Mouse (Mus musculus): ENCODE measurements around the gene Gm14443. TPM values are rescaled to one million over a fixed set of nuclear protein-coding genes. Genes with fewer than 3 reads are reported as not detected.
"Not testable (repeated sequence)": the region's sequence is repeated elsewhere in the genome, so short reads cannot be mapped to it uniquely, and the experiment has no call there.

Gm14443 gene
- polyA plus RNA-seq, 1 experiment from 2014 or later = 0.45 TPM

DNA sequence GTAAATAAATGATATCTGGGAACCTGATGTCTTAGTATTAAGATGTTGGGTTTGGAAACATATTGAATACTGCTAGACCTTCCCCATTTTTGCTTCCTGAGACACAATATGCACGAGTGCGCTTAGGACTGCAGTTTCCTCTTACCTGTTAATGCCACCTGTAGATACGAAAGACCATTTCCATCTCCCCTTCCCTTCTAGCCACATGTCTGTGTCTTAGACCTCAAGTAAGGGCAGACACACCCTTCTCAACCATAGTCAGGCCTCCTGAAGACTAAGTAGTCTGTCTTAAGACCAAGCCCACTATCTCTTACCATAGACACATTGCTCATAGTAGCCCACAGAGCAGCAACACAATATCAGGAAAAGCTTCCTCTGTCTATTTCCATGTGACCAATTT lies 3.5 kb downstream of the Gm14443 start:
- Histone ChIP-seq H3K4me3 (replicated peaks; ENCODE audit: low read depth, low read length) (no peak overlapping the region), H3K9me3 (replicated peaks; ENCODE audit: low read length) (no peaks in the 10 kb centered on the region), H3K4me1 (replicated peaks; ENCODE audit: insufficient read depth, low read length) (no peaks in the 10 kb centered on the region), H3K36me3 (ENCODE audit: insufficient read depth, low read length) (no peaks in the 10 kb centered on the region), H3K4me2 (ENCODE audit: low read length) (no peak overlapping the region), H3K9ac (ENCODE audit: low read depth, low read length) (no peak overlapping the region), H3K27me3 (ENCODE audit: insufficient read depth, low read length) (no peaks in the 10 kb centered on the region), H3K27ac (no peak overlapping the region)
- DNase-seq (ENCODE audit: low spot score) (no peak), ATAC-seq (replicated peaks; ENCODE audit: low FRiP score, low read depth) (no peak)
- WGBS = 86% methylated on average over 3 of the region's 3 CpGs
- TF ChIP-seq CTCF (IDR thresholded peaks at IDR 0.05; ENCODE audit: low read depth) = no peak

DNA sequence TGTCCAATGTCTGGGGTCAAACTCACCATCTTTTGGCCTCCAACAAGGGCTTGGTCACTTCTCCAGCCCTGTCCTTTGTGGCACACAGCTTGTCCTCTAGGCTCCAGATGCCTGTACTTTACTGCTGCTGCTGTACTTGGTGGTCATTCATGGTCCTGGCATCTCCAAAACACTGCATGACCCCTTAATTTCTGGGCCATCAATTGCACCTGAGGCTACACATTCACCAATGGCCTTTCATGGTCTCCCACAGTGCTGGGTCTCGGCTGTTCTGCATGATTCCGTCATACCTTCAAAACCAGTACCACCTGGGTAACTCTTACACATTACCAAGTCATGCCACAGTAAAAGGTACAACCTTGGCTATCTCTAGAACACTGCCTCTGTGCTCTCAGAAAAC lies 8.8 kb downstream of the Gm14443 start:
- not testable (repeated sequence) for DNase-seq (ENCODE audit: low spot score); H3K4me1 ChIP-seq (replicated peaks; ENCODE audit: insufficient read depth, low read length); H3K27ac ChIP-seq; H3K36me3 ChIP-seq (ENCODE audit: insufficient read depth, low read length); H3K27me3 ChIP-seq (ENCODE audit: insufficient read depth, low read length); H3K9me3 ChIP-seq (replicated peaks; ENCODE audit: low read length); H3K4me2 ChIP-seq (ENCODE audit: low read length); ATAC-seq (replicated peaks; ENCODE audit: low FRiP score, low read depth); H3K4me3 ChIP-seq (replicated peaks; ENCODE audit: low read depth, low read length); H3K9ac ChIP-seq (ENCODE audit: low read depth, low read length)
- WGBS = 81% methylated on average over 2 of the region's 2 CpGs

DNA sequence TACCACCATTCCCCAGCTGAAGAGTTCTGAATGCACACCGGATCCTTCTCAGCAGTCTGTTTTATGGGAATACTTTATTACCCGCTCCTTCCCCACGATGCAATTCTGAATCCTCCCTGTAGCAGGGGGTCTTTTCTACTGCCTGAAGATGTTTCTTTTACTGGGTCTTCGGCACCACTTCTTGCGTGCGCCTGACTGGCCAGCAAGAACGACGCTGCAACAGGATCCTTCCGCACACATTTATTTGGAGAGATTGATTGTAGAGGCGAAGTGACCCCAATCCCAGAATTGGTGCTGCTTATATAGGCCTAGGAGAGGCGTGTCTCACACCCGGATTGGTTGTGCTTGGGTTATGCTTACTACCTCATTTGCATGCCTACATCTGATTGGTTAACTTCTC lies 10.6 kb downstream of the Gm14443 start:
- not testable (repeated sequence) for H3K27me3 ChIP-seq (ENCODE audit: insufficient read depth, low read length); H3K9ac ChIP-seq (ENCODE audit: low read depth, low read length); H3K4me3 ChIP-seq (replicated peaks; ENCODE audit: low read depth, low read length); H3K9me3 ChIP-seq (replicated peaks; ENCODE audit: low read length); DNase-seq (ENCODE audit: low spot score); H3K4me2 ChIP-seq (ENCODE audit: low read length); H3K36me3 ChIP-seq (ENCODE audit: insufficient read depth, low read length); H3K27ac ChIP-seq; H3K4me1 ChIP-seq (replicated peaks; ENCODE audit: insufficient read depth, low read length); ATAC-seq (replicated peaks; ENCODE audit: low FRiP score, low read depth)
- WGBS = 95% methylated on average over 12 of the region's 12 CpGs

DNA sequence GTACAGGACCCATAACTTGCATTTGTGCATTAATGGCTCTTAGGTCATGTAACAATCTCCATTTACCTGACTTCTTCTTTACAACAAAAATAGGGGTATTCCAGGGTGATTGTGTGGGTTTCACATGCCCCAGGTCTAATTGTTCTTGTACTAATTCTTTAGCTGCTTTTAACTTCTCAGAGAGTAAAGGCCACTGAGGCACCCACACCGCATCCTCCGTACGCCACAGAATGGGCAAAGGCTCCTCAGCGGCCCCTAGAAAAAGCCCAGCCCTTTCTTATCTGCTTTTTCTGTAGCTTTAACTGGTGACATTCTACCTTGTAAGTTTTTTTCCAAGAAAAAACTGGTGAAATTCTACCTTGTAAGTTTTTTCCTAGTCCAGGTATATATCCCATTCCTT lies 14.2 kb downstream of the Gm14443 start:
- WGBS = 87% methylated on average over 4 of the region's 4 CpGs
- H3K36me3 ChIP-seq (ENCODE audit: insufficient read depth, low read length); H3K27me3 ChIP-seq (ENCODE audit: insufficient read depth, low read length); ATAC-seq (replicated peaks; ENCODE audit: low FRiP score, low read depth); DNase-seq (ENCODE audit: low spot score); H3K27ac ChIP-seq; H3K4me3 ChIP-seq (replicated peaks; ENCODE audit: low read depth, low read length); H3K4me2 ChIP-seq (ENCODE audit: low read length); H3K4me1 ChIP-seq (replicated peaks; ENCODE audit: insufficient read depth, low read length); H3K9ac ChIP-seq (ENCODE audit: low read depth, low read length); H3K9me3 ChIP-seq (replicated peaks; ENCODE audit: low read length): not testable (repeated sequence)

DNA sequence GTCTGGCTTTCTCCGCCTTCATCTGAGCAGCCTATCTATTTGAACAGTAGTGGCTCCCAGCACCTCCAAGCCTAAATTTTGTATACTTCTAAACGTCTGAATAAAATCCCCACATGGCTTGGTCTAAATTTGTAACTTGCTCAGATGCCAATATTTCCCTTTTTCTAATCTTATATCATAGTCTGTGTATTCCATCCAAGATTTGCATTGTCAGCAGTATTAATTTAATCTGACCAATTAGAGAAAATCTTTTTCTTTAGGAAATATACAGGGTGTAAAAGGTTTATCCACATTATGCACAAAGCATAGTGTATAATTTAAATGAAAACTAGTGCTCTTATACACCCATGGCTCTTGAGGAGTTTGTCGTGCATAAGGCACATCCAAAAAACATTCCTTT lies 17.0 kb downstream of the Gm14443 start:
- H3K9ac ChIP-seq (ENCODE audit: low read depth, low read length) = no peak overlapping the region
- no peaks in the 10 kb centered on the region for H3K36me3 ChIP-seq (ENCODE audit: insufficient read depth, low read length)
- DNase-seq (ENCODE audit: low spot score) = no peak
- no peak for TF ChIP-seq CTCF (IDR thresholded peaks at IDR 0.05; ENCODE audit: low read depth)
- H3K4me3 ChIP-seq (replicated peaks; ENCODE audit: low read depth, low read length) = no peak overlapping the region
- H3K27ac ChIP-seq = no peak overlapping the region
- H3K27me3 ChIP-seq (ENCODE audit: insufficient read depth, low read length) = no peaks in the 10 kb centered on the region
- H3K4me1 ChIP-seq (replicated peaks; ENCODE audit: insufficient read depth, low read length) = no peaks in the 10 kb centered on the region
- 83% methylated on average over 3 of the region's 3 CpGs for WGBS
- no peak overlapping the region for H3K4me2 ChIP-seq (ENCODE audit: low read length)
- ATAC-seq (replicated peaks; ENCODE audit: low FRiP score, low read depth) = no peak
- no peaks in the 10 kb centered on the region for H3K9me3 ChIP-seq (replicated peaks; ENCODE audit: low read length)

DNA sequence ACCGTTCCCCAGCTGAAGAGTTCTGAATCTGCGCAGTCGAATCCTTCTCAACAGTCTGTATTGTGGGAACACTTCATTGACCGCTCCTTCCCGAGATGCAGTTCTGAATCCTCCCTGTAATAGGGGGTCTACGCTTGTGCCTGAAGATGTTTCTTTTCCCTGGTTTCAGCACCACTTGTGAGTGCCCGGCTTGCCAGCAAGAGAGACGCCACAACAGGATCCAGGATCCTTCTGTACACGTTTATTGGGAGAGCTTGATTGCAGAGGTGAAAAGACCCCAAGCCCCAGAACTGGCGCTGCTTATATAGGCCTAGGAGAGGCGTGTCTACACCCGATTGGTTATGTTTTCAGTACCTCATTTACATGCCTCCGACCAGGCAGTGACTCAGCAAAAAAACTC lies 19.0 kb downstream of the Gm14443 start:
- 91% methylated on average over 13 of the region's 13 CpGs for WGBS
- Histone ChIP-seq H3K9ac (ENCODE audit: low read depth, low read length) (no peak overlapping the region), H3K9me3 (replicated peaks; ENCODE audit: low read length) (no peaks in the 10 kb centered on the region), H3K36me3 (ENCODE audit: insufficient read depth, low read length) (no peaks in the 10 kb centered on the region), H3K27me3 (ENCODE audit: insufficient read depth, low read length) (no peaks in the 10 kb centered on the region), H3K4me1 (replicated peaks; ENCODE audit: insufficient read depth, low read length) (no peaks in the 10 kb centered on the region), H3K4me2 (ENCODE audit: low read length) (no peak overlapping the region), H3K4me3 (replicated peaks; ENCODE audit: low read depth, low read length) (no peak overlapping the region), H3K27ac (no peak overlapping the region)
- ATAC-seq (replicated peaks; ENCODE audit: low FRiP score, low read depth) (no peak), DNase-seq (ENCODE audit: low spot score) (no peak)
- TF ChIP-seq CTCF (IDR thresholded peaks at IDR 0.05; ENCODE audit: low read depth) = no peak

DNA sequence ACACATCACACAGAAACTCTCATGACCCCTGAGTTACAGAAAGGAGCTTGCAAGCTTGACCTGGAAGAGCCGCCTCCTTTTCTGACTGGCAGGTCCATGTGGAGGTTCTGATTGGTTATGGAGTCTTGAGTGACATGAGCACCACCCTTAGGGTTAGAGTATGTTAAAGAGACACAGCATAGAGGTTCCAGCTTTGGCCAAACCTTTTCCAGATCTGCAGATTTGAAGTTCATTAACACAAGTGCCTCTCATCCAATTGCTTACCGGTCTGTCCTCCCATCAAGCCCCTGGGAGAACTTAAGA lies 33.7 kb downstream of the Gm14443 start, which contains the start of gene Gm14399:
Gm14399 (minus strand) TSS at position 20 of the 303 bp plus-strand sequence.
- H3K27me3 ChIP-seq (ENCODE audit: insufficient read depth, low read length); ATAC-seq (replicated peaks; ENCODE audit: low FRiP score, low read depth); H3K27ac ChIP-seq; H3K36me3 ChIP-seq (ENCODE audit: insufficient read depth, low read length); H3K9me3 ChIP-seq (replicated peaks; ENCODE audit: low read length); H3K9ac ChIP-seq (ENCODE audit: low read depth, low read length); DNase-seq (ENCODE audit: low spot score); H3K4me1 ChIP-seq (replicated peaks; ENCODE audit: insufficient read depth, low read length): not testable (repeated sequence)
- 6% methylated on average over 1 of the region's 2 CpGs for WGBS
- peak within 1 kb of the TSS; percentile 45 for H3K4me3 ChIP-seq (replicated peaks; ENCODE audit: low read depth, low read length)
- H3K4me2 ChIP-seq (ENCODE audit: low read length) = peak within 1 kb of the TSS; percentile 45

DNA sequence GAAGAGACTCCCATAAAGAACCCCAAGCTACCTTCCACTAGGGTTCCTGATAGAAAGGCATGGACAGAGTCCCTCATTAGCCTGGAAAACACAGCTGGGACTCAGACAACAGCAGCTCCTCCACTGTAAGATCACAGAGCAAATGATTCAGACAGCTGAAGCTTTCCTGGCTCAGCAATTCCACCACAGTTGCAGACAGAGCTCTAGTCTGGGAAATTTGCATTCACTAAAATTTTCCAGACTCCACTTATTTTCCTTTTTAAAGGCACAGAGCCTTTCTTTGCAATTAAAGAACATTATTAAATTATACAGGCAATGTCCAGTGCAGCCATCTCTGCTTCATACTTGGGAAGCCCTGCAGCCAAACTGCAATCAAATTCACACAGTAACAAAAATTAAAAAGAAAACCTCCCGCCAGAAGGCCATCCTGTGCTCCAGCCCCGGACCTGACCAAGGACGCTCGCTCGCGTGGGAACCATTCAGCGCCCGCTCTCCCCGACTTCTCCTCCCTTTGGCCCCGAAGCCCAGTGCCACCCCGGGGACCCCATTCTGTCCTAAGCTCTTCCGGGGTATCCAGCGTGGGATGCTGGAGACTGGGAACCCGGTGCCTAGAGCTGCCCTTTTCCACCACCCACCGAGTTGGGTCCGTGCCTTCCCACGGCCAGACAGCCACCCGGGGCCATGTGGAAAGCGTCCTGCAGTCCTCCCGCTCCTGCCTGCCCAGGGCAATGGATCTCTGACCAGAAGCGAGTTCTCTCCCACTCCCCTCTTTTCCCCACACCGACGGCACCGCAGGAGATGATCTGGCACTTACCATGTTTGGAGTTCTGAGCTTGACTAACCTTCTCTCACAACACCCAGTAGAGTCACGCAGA lies 34.3 kb downstream of the Gm14443 start:
- 6% methylated on average over 25 of the region's 25 CpGs for WGBS
- not testable (repeated sequence) for H3K36me3 ChIP-seq (ENCODE audit: insufficient read depth, low read length); H3K4me1 ChIP-seq (replicated peaks; ENCODE audit: insufficient read depth, low read length); H3K27ac ChIP-seq; ATAC-seq (replicated peaks; ENCODE audit: low FRiP score, low read depth); DNase-seq (ENCODE audit: low spot score); H3K9me3 ChIP-seq (replicated peaks; ENCODE audit: low read length); H3K27me3 ChIP-seq (ENCODE audit: insufficient read depth, low read length); H3K9ac ChIP-seq (ENCODE audit: low read depth, low read length)
- H3K4me2 ChIP-seq (ENCODE audit: low read length) = peak overlapping the region; percentile 45
- H3K4me3 ChIP-seq (replicated peaks; ENCODE audit: low read depth, low read length) = peak overlapping the region; percentile 45

DNA sequence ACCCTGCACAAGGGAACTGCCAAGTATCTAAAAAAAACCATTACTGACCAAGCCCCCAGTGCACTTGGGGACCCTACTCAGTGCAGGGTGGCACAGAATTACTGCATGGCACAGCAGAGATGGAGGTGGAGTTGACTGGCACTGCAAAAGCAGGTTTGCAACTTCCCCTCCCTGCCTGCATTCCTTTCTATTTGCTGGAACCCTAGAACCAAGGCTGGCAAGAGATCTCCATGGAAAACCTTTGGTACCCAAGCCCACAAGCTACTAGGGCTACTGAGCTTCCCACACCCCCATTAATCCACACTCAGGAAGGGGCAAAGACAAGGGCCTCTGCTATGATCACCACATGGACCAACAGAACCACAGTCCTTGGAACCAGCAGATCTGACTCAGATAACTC lies 35.0 kb downstream of the Gm14443 start:
- H3K4me3 ChIP-seq (replicated peaks; ENCODE audit: low read depth, low read length); H3K27ac ChIP-seq; H3K4me1 ChIP-seq (replicated peaks; ENCODE audit: insufficient read depth, low read length); H3K4me2 ChIP-seq (ENCODE audit: low read length); ATAC-seq (replicated peaks; ENCODE audit: low FRiP score, low read depth); H3K9ac ChIP-seq (ENCODE audit: low read depth, low read length); H3K36me3 ChIP-seq (ENCODE audit: insufficient read depth, low read length); DNase-seq (ENCODE audit: low spot score); H3K9me3 ChIP-seq (replicated peaks; ENCODE audit: low read length); H3K27me3 ChIP-seq (ENCODE audit: insufficient read depth, low read length): not testable (repeated sequence)
